Comparison of ENCODE assay signal across 15 mouse cellular contexts in genomic region chr9:25177201-25177600, GRCm38 (mm10). TPM values are rescaled to one million over a fixed set of nuclear protein-coding genes. Genes with fewer than 3 reads are reported as not detected.
DNase-seq lines count a peak whose midpoint lies in the region; ATAC-seq and TF ChIP-seq lines count a peak whose summit lies in the region.
"Had no signal": no experiment of that assay in that cellular context is flagged by ENCODE, and none has a peak within 500 bp of the region (broad histone marks: within the 10 kb centered on the region; RNA-seq: fewer than 3 reads in every experiment).

No protein-coding gene starts in this region.

- peak; percentile 6 for DNase-seq in adrenal gland, adult 2 months
- DNase-seq in adrenal gland, adult 18-20 months (ENCODE audit: low spot score in 2 of 2), result no peak
- peak; percentile 23 for DNase-seq in lung, embryonic 14.5 days
- no peak for DNase-seq in lung, postnatal 0 days (ENCODE audit: low spot score)
- DNase-seq in heart, postnatal 25 days (ENCODE audit: low spot score), result peak; percentile 31
- peak; percentile 3 for DNase-seq in mesoderm, embryonic 11.5 days (ENCODE audit: low read depth, low spot score)
- no peak for DNase-seq in T-cell, adult 2 months (ENCODE audit: low spot score)
- DNase-seq in limb, embryonic 10.5 days (ENCODE audit: low spot score), result no peak
- DNase-seq: adrenal gland, postnatal 25 days; layer of hippocampus, postnatal 36 days; thymus, adult 18-20 months had no signal

- no peak overlapping the region for H3K4me2 ChIP-seq in lung, embryonic 14.5 days
- no peak overlapping the region for H3K4me2 ChIP-seq in lung, postnatal 0 days (replicated peaks; ENCODE audit: low read depth, low read length)
- H3K4me2 ChIP-seq: midbrain, embryonic 12.5 days; neural tube, embryonic 15.5 days had no signal

- no peak for ATAC-seq in lung, embryonic 14.5 days (ENCODE audit: insufficient read depth)
- ATAC-seq in lung, postnatal 0 days, result no peak
- ATAC-seq: hindbrain, postnatal 0 days had no signal

- WGBS in lung, embryonic 14.5 days, result 80% methylated on average over 5 of the region's 5 CpGs
- 79% methylated on average over 5 of the region's 5 CpGs for WGBS in lung, postnatal 0 days
- 97% methylated on average over 5 of the region's 5 CpGs for WGBS in limb, embryonic 10.5 days

- no peaks in the 10 kb centered on the region for H3K27me3 ChIP-seq in lung, embryonic 14.5 days (ENCODE audit: insufficient read depth, low read length)
- H3K27me3 ChIP-seq in lung, postnatal 0 days (replicated peaks; ENCODE audit: insufficient read depth, low read length), result no peaks in the 10 kb centered on the region
- H3K27me3 ChIP-seq in limb, embryonic 10.5 days (ENCODE audit: low read depth, poor library complexity, severe bottlenecking), result no peaks in the 10 kb centered on the region
- H3K27me3 ChIP-seq: midbrain, embryonic 12.5 days; neural tube, embryonic 15.5 days had no signal

- intact Hi-C loops in heart, postnatal 25 days (cut with DNase I), result loop anchor here (5.0 kb wide), 1 partner anchor 35 kb away; no protein-coding TSS in a partner anchor

- no peaks in the 10 kb centered on the region for H3K36me3 ChIP-seq in lung, embryonic 14.5 days (ENCODE audit: insufficient read depth)
- H3K36me3 ChIP-seq in lung, postnatal 0 days (ENCODE audit: insufficient read depth, low read length), result no peaks in the 10 kb centered on the region
- H3K36me3 ChIP-seq in limb, embryonic 10.5 days, result no peaks in the 10 kb centered on the region
- H3K36me3 ChIP-seq: midbrain, embryonic 12.5 days; neural tube, embryonic 15.5 days had no signal

- H3K27ac ChIP-seq in lung, embryonic 14.5 days (ENCODE audit: low read depth), result no peak overlapping the region
- no peak overlapping the region for H3K27ac ChIP-seq in lung, postnatal 0 days (ENCODE audit: low read length)
- no peak overlapping the region for H3K27ac ChIP-seq in limb, embryonic 10.5 days
- H3K27ac ChIP-seq: hindbrain, postnatal 0 days; liver, embryonic 14.5 days; midbrain, embryonic 12.5 days; neural tube, embryonic 15.5 days had no signal

- no peak for TF ChIP-seq CTCF in lung, embryonic 14.5 days (IDR thresholded peaks at IDR 0.05; ENCODE audit: low read depth)
- TF ChIP-seq CTCF in lung, postnatal 0 days (IDR thresholded peaks at IDR 0.05), result no peak

- H3K4me1 ChIP-seq in lung, embryonic 14.5 days (ENCODE audit: insufficient read depth), result peaks cover 13% of the 10 kb centered on the region
- peaks cover 7% of the 10 kb centered on the region; the same call in 1 of the 2 replicates for H3K4me1 ChIP-seq in lung, postnatal 0 days (ENCODE audit: insufficient read depth, low read depth, low read length)
- H3K4me1 ChIP-seq in limb, embryonic 10.5 days, result peaks cover 10% of the 10 kb centered on the region; the same call in 1 of the 2 replicates
- H3K4me1 ChIP-seq: midbrain, embryonic 12.5 days; neural tube, embryonic 15.5 days had no signal

- no peak for TF ChIP-seq EP300 in lung, postnatal 0 days (IDR thresholded peaks at IDR 0.05)

- no peak overlapping the region for H3K4me3 ChIP-seq in lung, embryonic 14.5 days (ENCODE audit: low read depth, low read length)
- H3K4me3 ChIP-seq in lung, postnatal 0 days (ENCODE audit: low read depth, low read length), result no peak overlapping the region
- no peak overlapping the region for H3K4me3 ChIP-seq in limb, embryonic 10.5 days
- H3K4me3 ChIP-seq: midbrain, embryonic 12.5 days; neural tube, embryonic 15.5 days had no signal

- no peaks in the 10 kb centered on the region for H3K9me3 ChIP-seq in lung, embryonic 14.5 days (ENCODE audit: low read depth, low read length)
- H3K9me3 ChIP-seq in lung, postnatal 0 days (ENCODE audit: low read length), result no peaks in the 10 kb centered on the region
- H3K9me3 ChIP-seq in limb, embryonic 10.5 days (replicated peaks), result no peaks in the 10 kb centered on the region
- H3K9me3 ChIP-seq: midbrain, embryonic 12.5 days; neural tube, embryonic 15.5 days had no signal

- no peak overlapping the region for H3K9ac ChIP-seq in lung, embryonic 14.5 days
- no peak overlapping the region for H3K9ac ChIP-seq in lung, postnatal 0 days (replicated peaks; ENCODE audit: low read depth)
- H3K9ac ChIP-seq: liver, embryonic 14.5 days; midbrain, embryonic 12.5 days; neural tube, embryonic 15.5 days had no signal

RNA-seq across cellular contexts. Expression of gene Herpud2, which starts 25.6 kb away (rescaled TPM):
- 10 to 100 TPM; 46.3 to 51.0 TPM for total RNA-seq in adrenal gland, adult 2 months (2021)
- polyA plus RNA-seq in adrenal gland, adult 2 months (2012; rRNA removed), result 98.1 and 98.8 TPM in 2 replicates
- total RNA-seq in adrenal gland, adult 18-20 months (2021), result 10 to 100 TPM; 42.2 to 50.0 TPM
- 31.1 and 34.3 TPM in 2 replicates for polyA plus RNA-seq in lung, embryonic 14.5 days (2014; fragmentation: Nextera tagmentation; extraction: Ambion mirVana)
- 36.2 and 39.3 TPM in 2 replicates for polyA plus RNA-seq in lung, postnatal 0 days (2015; fragmentation: Nextera tagmentation; extraction: Ambion mirVana)
- total RNA-seq in heart, postnatal 25 days (2021), result 10 to 100 TPM; 33.4 to 37.8 TPM
- polyA plus RNA-seq in limb, embryonic 10.5 days (2016; fragmentation: Nextera tagmentation; extraction: Ambion mirVana), result 21.0 and 26.0 TPM in 2 replicates

Comparison
In these comparisons a context has a peak if more than half of its experiments do, and no peak if none do; other contexts are left out.
1. DNase-seq: peak in adrenal gland, adult 2 months (single experiment), lung, embryonic 14.5 days (single experiment), heart, postnatal 25 days (single experiment) and mesoderm, embryonic 11.5 days (single experiment); none in adrenal gland, adult 18-20 months (0 of 2), lung, postnatal 0 days (single experiment), T-cell, adult 2 months (single experiment) and limb, embryonic 10.5 days (single experiment).